In genomic region chr10:88146707-88147477, GRCm38 (mm10) we compare ENCODE assay signal across 7 mouse cellular contexts. TPM values are rescaled to one million over a fixed set of nuclear protein-coding genes. Genes with fewer than 3 reads are reported as not detected.
DNase-seq lines count a peak whose midpoint lies in the region; ATAC-seq lines count a peak whose summit lies in the region.

Gene Parpbp (minus strand): TSS chr10:88146941.
Gene Nup37 (plus strand): TSS chr10:88146992.

- peak within 1 kb of the TSS; percentile 94 for H3K4me2 ChIP-seq in intestine, embryonic 14.5 days (ENCODE audit: low read length)

- H3K4me1 ChIP-seq in intestine, embryonic 14.5 days (replicated peaks; ENCODE audit: control insufficient read depth, insufficient read depth, low read length), result peaks cover 24% of the 10 kb centered on the region

- H3K9me3 ChIP-seq in intestine, embryonic 14.5 days (ENCODE audit: control insufficient read depth, low read length), result no peaks in the 10 kb centered on the region

- no peak within 1 kb of the TSS for H3K27ac ChIP-seq in intestine, embryonic 14.5 days (ENCODE audit: low read depth)

- intact Hi-C loops in left cerebral cortex, postnatal 14 days (cut with DNase I), result no loop called here

- peak; percentile 98 for ATAC-seq in intestine, embryonic 14.5 days (replicated peaks; ENCODE audit: low FRiP score, low TSS enrichment, low read depth)

- peaks cover 35% of the 10 kb centered on the region for H3K36me3 ChIP-seq in intestine, embryonic 14.5 days (ENCODE audit: control insufficient read depth, insufficient read depth, low read length)

- peak; percentile 86 to 95 for DNase-seq in adrenal gland, adult (ENCODE audit: inconsistent age in 2 of 2, low spot score in 1 of 2)
- DNase-seq in embryo, embryonic 10.5 days (ENCODE audit: low spot score), result peak; percentile 93
- DNase-seq in gastrocnemius, postnatal 25 days, result peak; percentile 81
- DNase-seq in intestine, embryonic 14.5 days (ENCODE audit: low spot score), result peak; percentile 93
- DNase-seq in left cerebral cortex, postnatal 14 days (ENCODE audit: low spot score in 2 of 2), result peak; percentile 86 to 87
- peak; percentile 90 for DNase-seq in mesoderm, embryonic 11.5 days (ENCODE audit: low read depth, low spot score)
- peak; percentile 64 to 72 for DNase-seq in right cerebral cortex, postnatal 36 days (ENCODE audit: low spot score in 2 of 2)

- H3K4me3 ChIP-seq in intestine, embryonic 14.5 days (ENCODE audit: low read depth, low read length), result peak within 1 kb of the TSS; percentile 86

- no peaks in the 10 kb centered on the region for H3K27me3 ChIP-seq in intestine, embryonic 14.5 days (replicated peaks; ENCODE audit: control insufficient read depth, insufficient read depth, low read length)

- WGBS in intestine, embryonic 14.5 days, result under 1% methylated on average over 53 of the region's 53 CpGs

- peak within 1 kb of the TSS; percentile 75 for H3K9ac ChIP-seq in intestine, embryonic 14.5 days (ENCODE audit: low read length)

RNA-seq across cellular contexts. Expression of gene Parpbp, which starts in this region (rescaled TPM):
- under 1 TPM; 0.08 to 0.13 TPM for total RNA-seq in gastrocnemius, postnatal 25 days (2021)
- polyA plus RNA-seq in intestine, embryonic 14.5 days (2014; fragmentation: Nextera tagmentation; extraction: Ambion mirVana), result 12.8 and 15.9 TPM in 2 replicates
- under 1 TPM; 0.77 to 0.80 TPM for total RNA-seq in left cerebral cortex, postnatal 14 days (2021)

RNA-seq across cellular contexts. Expression of gene Nup37, which starts in this region (rescaled TPM):
- total RNA-seq in gastrocnemius, postnatal 25 days (2021), result 1 to 10 TPM; 4.8 to 5.8 TPM
- 95.1 and 101 TPM in 2 replicates for polyA plus RNA-seq in intestine, embryonic 14.5 days (2014; fragmentation: Nextera tagmentation; extraction: Ambion mirVana)
- total RNA-seq in left cerebral cortex, postnatal 14 days (2021), result 1 to 10 TPM; 5.7 to 7.4 TPM
